In the genomic region with DNA sequence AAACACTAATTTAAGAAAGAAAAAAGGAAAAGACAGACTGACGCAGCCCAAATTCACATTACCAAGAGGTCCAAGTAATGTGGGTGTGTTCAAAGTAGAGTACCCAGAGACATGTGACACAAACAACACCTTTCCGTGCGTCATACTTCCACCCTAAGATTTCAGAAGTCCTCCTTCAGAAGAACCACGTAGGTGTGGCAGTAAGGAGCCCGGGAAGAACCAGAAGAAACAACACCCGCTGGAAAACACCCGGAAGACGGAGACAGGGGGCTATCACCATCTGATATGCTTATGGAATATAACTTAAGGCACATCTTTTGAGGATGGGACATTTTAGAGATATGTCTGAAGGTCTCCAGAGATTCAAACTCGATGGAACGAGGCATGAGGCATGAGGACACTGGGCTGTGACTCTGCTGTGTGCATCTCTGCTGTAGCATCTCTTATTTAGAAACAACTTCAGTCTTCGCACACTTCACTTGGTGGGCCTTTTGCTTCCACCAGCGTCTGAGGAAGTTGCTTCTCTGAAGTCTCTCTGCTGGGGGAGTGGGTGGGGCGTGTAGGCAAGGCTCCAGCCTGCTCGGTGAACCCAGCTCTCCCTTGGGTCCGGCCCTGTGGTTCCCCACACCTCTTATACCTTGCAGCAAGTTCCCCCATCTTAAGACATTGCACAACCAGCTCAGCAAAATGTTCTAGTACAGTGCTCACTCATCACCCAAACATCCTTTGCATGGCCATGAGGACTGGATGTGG, we compare ENCODE assay signal across 9 mouse cellular contexts. TPM values are rescaled to one million over a fixed set of nuclear protein-coding genes. Genes with fewer than 3 reads are reported as not detected.
DNase-seq lines count a peak whose midpoint lies in the region; ATAC-seq and TF ChIP-seq lines count a peak whose summit lies in the region.
"Had no signal": no experiment of that assay in that cellular context is flagged by ENCODE, and none has a peak within 500 bp of the region (broad histone marks: within the 10 kb centered on the region; RNA-seq: fewer than 3 reads in every experiment).

No protein-coding gene starts in this region.

- DNase-seq in heart, adult 2 months, result peak; percentile 37 to 79
- DNase-seq in CD8-positive naive resting alpha-beta T cell, adult 2 months (ENCODE audit: low read depth in 2 of 2, low spot score in 2 of 2), result peak; percentile 66 to 70
- DNase-seq in lung, postnatal 0 days (ENCODE audit: low spot score), result no peak
- peak; percentile 80 to 83 for DNase-seq in spleen, postnatal 4 days (ENCODE audit: low spot score in 2 of 2)
- DNase-seq in right cerebral cortex, postnatal 4 days, result no peak
- no peak for DNase-seq in adrenal gland, postnatal 10 days
- DNase-seq in right cerebral cortex, postnatal 36 days (ENCODE audit: low spot score in 2 of 2), result no peak

- peaks cover 2% of the 10 kb centered on the region for H3K4me1 ChIP-seq in heart, adult 2 months (ENCODE audit: control insufficient read depth, insufficient read depth, low read length)
- H3K4me1 ChIP-seq in heart, embryonic 11.5 days (ENCODE audit: control insufficient read depth, insufficient read depth, low read length), result no peaks in the 10 kb centered on the region
- no peaks in the 10 kb centered on the region for H3K4me1 ChIP-seq in lung, postnatal 0 days (ENCODE audit: insufficient read depth, low read depth, low read length)

- no peak for ATAC-seq in heart, embryonic 11.5 days (replicated peaks; ENCODE audit: insufficient number of reproducible peaks, low FRiP score, low TSS enrichment)
- ATAC-seq in lung, postnatal 0 days, result 0 out of 2 replicates have a peak, but pooled peaks have one; percentile 30
- ATAC-seq: midbrain, embryonic 13.5 days had no signal

- H3K27ac ChIP-seq in heart, adult 2 months, result no peak overlapping the region
- H3K27ac ChIP-seq in heart, embryonic 11.5 days (ENCODE audit: low read depth, low read length), result no peak overlapping the region
- H3K27ac ChIP-seq in lung, postnatal 0 days (ENCODE audit: low read length), result no peak overlapping the region
- H3K27ac ChIP-seq: midbrain, embryonic 13.5 days had no signal

- TF ChIP-seq POLR2A in heart, adult 2 months (IDR thresholded peaks at IDR 0.05; ENCODE audit: insufficient read depth, low read depth, low read length), result no peak

- H3K36me3 ChIP-seq in heart, adult 2 months (ENCODE audit: control insufficient read depth, insufficient read depth, low read length), result no peaks in the 10 kb centered on the region
- no peaks in the 10 kb centered on the region; the same call in 1 of the 2 replicates for H3K36me3 ChIP-seq in heart, embryonic 11.5 days (ENCODE audit: control insufficient read depth, insufficient read depth, low read length)
- H3K36me3 ChIP-seq in lung, postnatal 0 days (ENCODE audit: insufficient read depth, low read length), result no peaks in the 10 kb centered on the region
- H3K36me3 ChIP-seq: midbrain, embryonic 13.5 days had no signal

- no peaks in the 10 kb centered on the region for H3K9me3 ChIP-seq in heart, embryonic 11.5 days (replicated peaks; ENCODE audit: control insufficient read depth, low read length)
- H3K9me3 ChIP-seq in lung, postnatal 0 days (ENCODE audit: low read length), result no peaks in the 10 kb centered on the region

- H3K27me3 ChIP-seq in heart, adult 2 months (ENCODE audit: control insufficient read depth, insufficient read depth, low read length), result no peaks in the 10 kb centered on the region
- H3K27me3 ChIP-seq in heart, embryonic 11.5 days (ENCODE audit: control insufficient read depth, insufficient read depth, low read length), result no peaks in the 10 kb centered on the region
- H3K27me3 ChIP-seq in lung, postnatal 0 days (replicated peaks; ENCODE audit: insufficient read depth, low read length), result no peaks in the 10 kb centered on the region
- H3K27me3 ChIP-seq: midbrain, embryonic 13.5 days had no signal

- no peak overlapping the region for H3K9ac ChIP-seq in heart, adult 2 months (ENCODE audit: low read depth, low read length)
- no peak overlapping the region for H3K9ac ChIP-seq in heart, embryonic 11.5 days (ENCODE audit: low read depth, low read length)
- no peak overlapping the region for H3K9ac ChIP-seq in lung, postnatal 0 days (replicated peaks; ENCODE audit: low read depth)
- H3K9ac ChIP-seq: midbrain, embryonic 13.5 days had no signal

- H3K4me3 ChIP-seq in heart, adult 2 months, result no peak overlapping the region
- H3K4me3 ChIP-seq in heart, embryonic 11.5 days (ENCODE audit: low read depth, low read length), result no peak overlapping the region
- H3K4me3 ChIP-seq in lung, postnatal 0 days (ENCODE audit: low read depth, low read length), result no peak overlapping the region
- H3K4me3 ChIP-seq: midbrain, embryonic 13.5 days had no signal

- peaks cover 6% of the 10 kb centered on the region; the same call in 1 of the 2 replicates for H3K79me2 ChIP-seq in heart, adult 2 months (replicated peaks; ENCODE audit: control insufficient read depth, insufficient read depth, low read length)

- H3K4me2 ChIP-seq in heart, embryonic 11.5 days, result no peak overlapping the region
- H3K4me2 ChIP-seq in lung, postnatal 0 days (replicated peaks; ENCODE audit: low read depth, low read length), result no peak overlapping the region
- H3K4me2 ChIP-seq: midbrain, embryonic 13.5 days had no signal

- no peak for TF ChIP-seq EP300 in heart, adult 2 months (IDR thresholded peaks at IDR 0.05; ENCODE audit: insufficient read depth, low read depth, low read length)
- TF ChIP-seq EP300 in lung, postnatal 0 days (IDR thresholded peaks at IDR 0.05), result no peak

- TF ChIP-seq CTCF in heart, adult 2 months (IDR thresholded peaks at IDR 0.05), result no peak
- TF ChIP-seq CTCF in lung, postnatal 0 days (IDR thresholded peaks at IDR 0.05), result no peak

- intact Hi-C loops in heart, adult 2 months (cut with DNase I), result no loop called here

- 92% methylated on average over 15 of the region's 15 CpGs for WGBS in heart, adult 2 months
- WGBS in heart, embryonic 11.5 days (ENCODE audit: insufficient replicate concordance), result 88% methylated on average over 15 of the region's 15 CpGs
- 84% methylated on average over 15 of the region's 15 CpGs for WGBS in lung, postnatal 0 days

RNA-seq across cellular contexts. Expression of gene Pip4k2a, which starts 13.7 kb away (rescaled TPM):
- total RNA-seq in heart, adult 2 months (2021), result 1 to 10 TPM; 6.5 to 7.6 TPM
- 4.3 and 6.3 TPM in 2 replicates for polyA plus RNA-seq in heart, adult 2 months (2012; rRNA removed)
- 7.1 and 7.7 TPM in 2 replicates for polyA plus RNA-seq in heart, embryonic 11.5 days (2014; fragmentation: Nextera tagmentation; extraction: Ambion mirVana)
- 5.0 and 6.6 TPM in 2 replicates for polyA plus RNA-seq in lung, postnatal 0 days (2015; fragmentation: Nextera tagmentation; extraction: Ambion mirVana)
- total RNA-seq in adrenal gland, postnatal 10 days (2021), result 10 to 100 TPM; 17.7 to 22.6 TPM

RNA-seq across cellular contexts. Expression of gene 4930426L09Rik, which starts 13.9 kb away (rescaled TPM):
- not detected for total RNA-seq in heart, adult 2 months (2021)
- polyA plus RNA-seq in heart, adult 2 months (2012; rRNA removed), result 0.18 and 0.32 TPM in 2 replicates
- polyA plus RNA-seq in heart, embryonic 11.5 days (2014; fragmentation: Nextera tagmentation; extraction: Ambion mirVana), result 0.46 and 0.49 TPM in 2 replicates
- 0.45 and 0.55 TPM in 2 replicates for polyA plus RNA-seq in lung, postnatal 0 days (2015; fragmentation: Nextera tagmentation; extraction: Ambion mirVana)
- total RNA-seq in adrenal gland, postnatal 10 days (2021), result under 1 TPM; 0.66 to 0.67 TPM

Comparison
In these comparisons a context has a peak if more than half of its experiments do, and no peak if none do; other contexts are left out.
1. DNase-seq: peak in heart, adult 2 months (2 of 2), CD8-positive naive resting alpha-beta T cell, adult 2 months (2 of 2) and spleen, postnatal 4 days (2 of 2); none in lung, postnatal 0 days (single experiment), right cerebral cortex, postnatal 4 days (single experiment), adrenal gland, postnatal 10 days (single experiment) and right cerebral cortex, postnatal 36 days (0 of 2).